Mouse (Mus musculus) liver, postnatal 0 days (tissue): ENCODE data around the gene Grhpr.

Experiments used
- CTCF ChIP-seq: sonication (generic); IDR thresholded peaks from 2 replicates; pipeline ENCODE4 v1.5.1; 2016; ENCODE audit warnings: antibody characterized with exemption, low read depth
- EP300 ChIP-seq: IDR thresholded peaks from 2 replicates; pipeline ENCODE4 v1.6.1; 2016; ENCODE audit warnings: antibody characterized with exemption, low read depth, mild to moderate bottlenecking

- no peak for TF ChIP-seq EP300
- TF ChIP-seq CTCF, result no peak
These were observed 5.1 kb upstream of the Grhpr start for GRCm38 (mm10) chr4:44976026-44976615.
